Mouse (Mus musculus): ENCODE results near the gene Pdxp. TPM values are rescaled to one million over a fixed set of nuclear protein-coding genes. Genes with fewer than 3 reads are reported as not detected.

Gene Pdxp
- polyA plus RNA-seq (2012; rRNA removed) = 22.4 and 31.3 TPM in 2 replicates

GRCm38 (mm10) chr15:78913632-78914090 lies at the start of gene Pdxp:
TSS of gene Pdxp (plus strand) at chr15:78913919.

GRCm38 (mm10) chr15:78876991-78877809 lies 36.5 kb upstream of the Pdxp start, which contains the start of gene Gga1:
TSS of gene Gga1 (plus strand) at chr15:78877190.

GRCm38 (mm10) chr15:78899409-78899739 lies 14.3 kb upstream of the Pdxp start, which contains the start of gene Gm49510:
TSS of gene Gm49510 (plus strand) at chr15:78899667.

GRCm38 (mm10) chr15:78899740-78900584 lies 13.8 kb upstream of the Pdxp start, which contains the start of gene Sh3bp1:
TSS of gene Sh3bp1 (plus strand) at chr15:78899768.

GRCm38 (mm10) chr15:78926021-78926919 lies 12.6 kb downstream of the Pdxp start, which contains the start of gene Lgals1:
TSS of gene Lgals1 (plus strand) at chr15:78926725.

GRCm38 (mm10) chr15:78934784-78935320 lies 21.1 kb downstream of the Pdxp start, which contains the start of gene Nol12:
TSS of gene Nol12 (plus strand) at chr15:78934933.

GRCm38 (mm10) chr15:78947657-78948056 lies 33.9 kb downstream of the Pdxp start, which contains the start of gene Triobp:
TSS of gene Triobp (plus strand) at chr15:78947724.

Other genes starting within 250 kb of the Pdxp start
- gene Elfn2, start 195.1 kb upstream of the Pdxp start, polyA plus RNA-seq (2012; rRNA removed) = 0.58 and 0.59 TPM in 2 replicates
- 27.2 and 31.3 TPM in 2 replicates for gene Mfng, start 140.4 kb upstream of the Pdxp start, polyA plus RNA-seq (2012; rRNA removed)
- gene Card10, start 110.9 kb upstream of the Pdxp start, polyA plus RNA-seq (2012; rRNA removed) = 36.1 and 41.4 TPM in 2 replicates
- 87.7 and 89.8 TPM in 2 replicates for gene Cdc42ep1, start 71.3 kb upstream of the Pdxp start, polyA plus RNA-seq (2012; rRNA removed)
- 8.4 and 10.5 TPM in 2 replicates for gene Lgals2, start 58.4 kb upstream of the Pdxp start, polyA plus RNA-seq (2012; rRNA removed)
- 103 and 120 TPM in 2 replicates for gene Gga1, start 36.7 kb upstream of the Pdxp start, polyA plus RNA-seq (2012; rRNA removed)
- gene Gm49510, start 14.3 kb upstream of the Pdxp start, polyA plus RNA-seq (2012; rRNA removed) = 0.07 and 0.26 TPM in 2 replicates
- gene Sh3bp1, start 14.2 kb upstream of the Pdxp start, polyA plus RNA-seq (2012; rRNA removed) = 93.4 and 135 TPM in 2 replicates
- gene Lgals1, start 12.8 kb downstream of the Pdxp start, polyA plus RNA-seq (2012; rRNA removed) = 549 and 769 TPM in 2 replicates
- 27.1 and 31.5 TPM in 2 replicates for gene Nol12, start 21.0 kb downstream of the Pdxp start, polyA plus RNA-seq (2012; rRNA removed)
- gene Triobp, start 33.8 kb downstream of the Pdxp start, polyA plus RNA-seq (2012; rRNA removed) = 107 and 117 TPM in 2 replicates
- gene H1f0, start 114.5 kb downstream of the Pdxp start, polyA plus RNA-seq (2012; rRNA removed) = 134 and 223 TPM in 2 replicates
- 2.7 and 3.4 TPM in 2 replicates for gene Galr3, start 128.0 kb downstream of the Pdxp start, polyA plus RNA-seq (2012; rRNA removed)
- 95.6 and 99.9 TPM in 2 replicates for gene Ankrd54, start 149.0 kb downstream of the Pdxp start, polyA plus RNA-seq (2012; rRNA removed)
- 207 and 263 TPM in 2 replicates for gene Eif3l, start 161.3 kb downstream of the Pdxp start, polyA plus RNA-seq (2012; rRNA removed)
- 46.7 and 50.8 TPM in 2 replicates for gene Micall1, start 195.0 kb downstream of the Pdxp start, polyA plus RNA-seq (2012; rRNA removed)
- gene Polr2f, start 227.1 kb downstream of the Pdxp start, polyA plus RNA-seq (2012; rRNA removed) = 46.6 and 52.7 TPM in 2 replicates
- gene 1700088E04Rik, start 227.3 kb downstream of the Pdxp start, polyA plus RNA-seq (2012; rRNA removed) = 14.3 and 22.3 TPM in 2 replicates

All from ovary, adult 2 months (tissue).